Mouse (Mus musculus) c-Kit-negative CD71-positive TER-119-positive erythroid progenitor cells, embryonic 14.5 days (primary cell): Measurements from ENCODE around the gene Pogk.

Experiments used
- DNase-seq: peaks from one replicate; pipeline ENCODE4 v3.0.0-alpha.2; 2013; ENCODE audit warnings: low read depth, low spot score

Gene Pogk

DNA sequence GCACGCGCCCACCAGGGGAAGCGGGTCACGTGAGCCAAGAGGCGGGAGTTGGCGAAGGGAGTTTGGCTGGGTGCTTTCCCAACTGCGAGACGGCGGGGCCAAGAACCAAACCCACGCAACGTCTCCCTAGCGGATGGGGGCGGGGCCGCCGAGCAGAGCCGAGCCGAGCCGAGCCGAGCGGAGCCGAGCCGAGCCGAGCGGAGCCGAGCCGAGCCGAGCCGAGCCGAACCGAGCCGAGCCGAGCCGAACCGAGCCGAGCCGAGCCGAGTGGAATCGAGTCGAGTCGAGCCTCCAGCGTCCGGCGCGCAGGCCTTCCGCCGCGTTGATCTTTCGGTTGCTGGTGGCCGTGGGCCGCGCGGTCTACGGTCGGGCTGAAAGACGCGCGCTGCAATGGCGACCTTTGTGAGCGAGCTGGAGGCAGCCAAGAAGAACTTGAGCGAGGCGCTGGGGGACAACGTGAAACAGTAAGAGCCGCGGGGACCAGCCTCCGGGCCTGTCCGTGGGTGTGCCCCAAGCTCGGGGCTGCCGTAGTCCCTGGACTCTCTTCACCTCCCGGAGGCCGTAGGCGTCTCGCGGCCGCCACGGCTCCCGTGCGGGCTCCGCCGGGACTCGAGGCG, 30.5 kb downstream of the Pogk start, which contains the start of gene Tada1:
TSS of gene Tada1 (plus strand) at position 85 of the 617 bp plus-strand sequence.
- DNase-seq, result peak; percentile 72

DNA sequence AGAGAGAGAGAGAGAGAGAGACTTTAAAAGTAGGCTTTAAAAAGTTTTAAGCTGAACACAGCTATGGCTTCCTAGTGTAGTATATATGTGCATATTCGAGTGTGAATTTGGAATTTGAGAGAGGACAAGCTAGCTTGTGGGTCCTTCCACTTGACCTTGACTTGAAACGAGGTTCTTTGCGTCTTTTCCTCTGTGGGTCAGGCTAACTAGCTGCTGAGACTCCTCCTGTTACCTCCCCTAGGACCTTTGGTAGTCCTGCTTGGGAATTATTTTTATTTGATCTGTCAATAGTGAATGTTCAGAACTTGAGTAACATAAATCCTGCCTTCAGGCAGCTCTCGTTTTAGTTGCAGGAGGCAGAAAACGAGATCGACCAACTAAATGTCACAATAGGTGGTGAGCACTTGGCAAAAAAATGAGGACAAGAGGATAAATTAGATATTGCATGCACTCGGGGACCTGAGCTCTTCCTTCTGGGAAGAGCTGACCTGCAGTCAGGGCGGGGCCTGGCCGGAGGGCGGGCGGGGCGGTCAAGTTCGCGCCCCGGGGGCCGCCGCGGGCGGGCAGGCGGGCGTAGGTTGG, 31.1 kb downstream of the Pogk start:
- no peak for DNase-seq

GRCm38 (mm10) chr1:166377171-166377570, 32.5 kb downstream of the Pogk start:
- DNase-seq, result no peak

DNA sequence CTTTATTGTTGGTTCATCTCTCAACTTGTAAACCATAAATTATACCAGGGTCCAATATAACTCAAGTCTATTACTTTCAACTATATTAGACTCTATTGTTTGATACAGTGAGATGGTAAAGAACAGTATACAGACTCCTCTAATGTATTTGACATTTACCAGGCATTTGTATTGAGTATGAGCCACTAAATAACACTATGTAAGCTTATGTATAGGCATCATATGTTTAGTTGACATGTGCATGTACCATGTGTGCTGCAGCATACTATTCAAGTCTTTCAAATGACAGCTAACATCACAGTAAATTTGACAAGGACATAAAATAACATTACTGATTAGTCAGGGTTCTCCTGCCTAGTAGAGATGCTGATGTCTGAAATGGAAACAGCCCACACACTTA, 46.5 kb downstream of the Pogk start:
- DNase-seq, result no peak

DNA sequence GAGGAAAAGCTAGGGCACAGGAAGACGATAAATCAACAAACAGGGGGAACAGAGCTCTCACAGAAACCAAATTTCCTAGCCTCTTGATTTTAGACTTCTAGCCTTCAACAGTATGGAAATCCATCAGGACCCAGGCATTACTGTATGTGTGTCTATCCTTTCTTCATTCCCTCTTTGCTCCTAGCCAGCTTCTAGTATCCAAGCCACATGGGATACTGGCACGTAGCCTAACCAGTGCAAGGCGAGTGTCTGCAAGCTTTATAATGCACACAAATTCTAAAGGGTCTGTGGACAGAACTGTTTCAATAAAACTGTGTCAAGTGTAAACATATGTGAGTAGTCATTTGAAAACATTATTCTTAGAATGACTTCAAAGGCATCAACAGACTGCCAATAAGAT, 47.0 kb downstream of the Pogk start:
- no peak for DNase-seq

DNA sequence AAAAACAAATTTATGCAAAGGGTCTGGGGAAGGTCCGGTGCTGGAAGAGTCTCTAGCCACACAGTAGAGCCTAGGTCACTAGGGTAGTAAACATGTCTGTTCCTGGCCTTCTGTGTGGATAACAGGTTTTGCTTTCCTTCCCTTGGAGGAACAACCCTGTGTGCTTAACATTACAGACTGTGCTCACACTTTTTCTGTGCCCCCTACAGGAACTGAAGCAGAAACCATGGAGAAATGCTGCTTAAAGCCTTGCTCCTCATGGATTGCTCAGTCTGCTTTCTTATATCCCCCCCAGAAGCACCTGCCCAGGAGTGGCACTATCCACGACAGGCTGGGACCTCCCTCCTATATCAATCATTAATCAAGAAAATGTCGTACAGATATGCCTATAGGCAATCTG, 47.8 kb downstream of the Pogk start:
- no peak for DNase-seq

DNA sequence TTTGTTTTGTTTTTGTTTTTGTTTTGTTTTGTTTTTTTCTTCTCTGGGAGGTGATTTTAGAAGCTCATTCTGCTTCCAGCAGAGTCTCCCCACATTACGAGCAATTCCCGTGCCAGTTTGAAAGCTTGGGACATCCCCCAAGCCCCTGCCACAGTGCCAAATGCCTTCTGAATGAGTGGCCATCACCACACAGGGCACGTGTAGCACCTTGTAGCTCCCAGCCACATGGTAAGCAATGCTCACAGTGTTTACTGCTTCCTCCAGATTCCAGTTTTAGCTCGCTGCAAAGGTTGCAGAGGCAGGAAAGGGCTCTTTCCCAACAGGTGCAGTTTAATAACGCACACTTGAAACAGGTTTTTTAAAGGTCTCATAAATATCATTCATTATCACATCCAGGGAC, 48.8 kb downstream of the Pogk start:
- no peak for DNase-seq

DNA sequence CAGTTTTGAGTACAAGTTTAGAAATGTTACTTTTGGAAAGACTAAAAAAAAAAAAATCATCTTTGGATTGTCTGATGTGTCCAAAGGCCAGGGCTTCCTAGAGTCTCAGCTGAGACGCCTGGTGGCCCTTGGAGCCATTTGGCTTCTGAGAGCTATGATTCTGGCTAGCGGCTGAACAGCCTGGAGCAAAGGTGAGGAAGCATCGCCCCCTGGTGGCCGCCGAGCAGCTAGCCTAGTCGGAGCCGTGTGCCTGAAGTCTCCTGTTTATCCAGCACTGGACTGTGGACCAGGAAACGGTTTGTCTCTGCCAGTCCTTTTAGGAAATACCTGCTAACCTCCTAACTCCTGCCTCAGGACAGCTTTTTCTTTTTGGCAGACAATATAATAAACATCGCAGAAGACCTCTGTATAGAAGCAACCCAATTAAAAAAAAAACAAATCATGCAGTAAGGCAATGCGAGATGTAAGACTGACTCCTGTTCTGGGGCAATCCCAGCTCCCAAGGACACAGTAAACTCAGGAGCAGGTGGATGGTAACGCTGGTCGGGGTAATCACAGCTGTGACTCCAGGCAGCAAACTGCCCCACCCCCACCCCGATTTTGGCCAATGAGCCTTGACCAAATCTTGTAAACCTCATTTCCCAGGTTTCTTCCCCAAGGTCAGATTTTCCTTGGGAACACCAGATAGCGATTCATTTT, 49.4 kb downstream of the Pogk start:
- peak; percentile 3 for DNase-seq

DNA sequence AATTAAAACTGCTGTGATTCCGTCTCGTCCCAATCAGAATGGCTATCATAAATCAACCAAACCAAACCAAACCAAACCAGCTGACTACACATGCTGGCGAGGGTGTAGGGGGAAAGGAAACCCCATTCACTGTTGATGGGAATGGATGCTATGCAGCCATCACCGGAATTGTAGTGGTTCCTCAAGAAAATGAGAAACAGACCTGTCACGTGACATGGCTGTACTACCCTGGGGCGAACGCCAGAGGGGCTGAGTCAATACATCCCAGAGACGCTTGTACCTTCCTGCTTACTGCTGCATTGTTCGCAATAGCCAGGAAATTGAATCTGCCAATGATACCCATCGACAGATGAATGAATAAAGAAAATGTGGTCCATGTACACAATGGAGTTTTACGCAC, 59.9 kb downstream of the Pogk start:
- no peak for DNase-seq

GRCm38 (mm10) chr1:166349341-166349740, 60.3 kb downstream of the Pogk start:
- no peak for DNase-seq

- DNase-seq, result no peak
Observed at GRCm38 (mm10) chr1:166346906-166347305, 62.8 kb downstream of the Pogk start.

GRCm38 (mm10) chr1:166345602-166346001, 64.1 kb downstream of the Pogk start:
- no peak for DNase-seq

- DNase-seq, result no peak
Observed at GRCm38 (mm10) chr1:166344300-166345077, 65.2 kb downstream of the Pogk start.

DNA sequence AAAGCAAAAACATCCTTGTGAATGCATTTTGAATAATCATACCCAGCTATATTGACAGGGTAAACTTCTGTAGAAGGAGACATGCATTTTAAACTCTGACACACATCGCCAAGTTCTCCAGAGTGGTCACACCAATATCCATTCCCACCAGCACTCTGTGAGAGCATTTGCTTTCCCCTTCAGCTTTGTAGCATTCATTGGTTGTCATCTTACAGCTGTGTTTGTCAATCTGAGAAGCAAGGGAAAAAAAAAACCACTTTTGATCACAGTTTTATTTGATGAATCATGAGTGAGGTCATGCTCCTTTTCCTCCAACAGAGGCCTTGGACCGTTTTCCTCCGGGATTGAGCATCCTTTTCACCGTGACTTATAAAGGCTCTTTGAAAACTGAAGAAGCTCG, 66.1 kb downstream of the Pogk start:
- no peak for DNase-seq

DNA sequence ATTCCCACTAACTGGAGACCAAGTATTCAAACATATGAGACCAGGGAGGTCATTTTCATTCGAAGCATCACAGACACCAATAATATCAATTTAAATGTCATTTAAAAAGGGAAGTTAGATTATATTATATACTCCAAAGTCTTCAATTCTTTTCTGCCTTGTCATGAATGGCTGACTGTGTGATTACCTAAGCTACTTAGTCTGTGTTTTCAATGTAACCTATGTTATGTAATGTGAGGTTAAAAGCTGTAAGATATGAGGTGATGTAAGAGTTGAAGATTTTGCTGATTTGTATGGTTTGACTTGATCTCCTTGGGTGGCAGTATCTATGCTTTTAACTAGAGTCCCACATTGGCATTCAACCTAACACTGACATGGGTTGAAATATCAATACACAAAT, 67.1 kb downstream of the Pogk start:
- no peak for DNase-seq

GRCm38 (mm10) chr1:166342060-166342459, 67.6 kb downstream of the Pogk start:
- DNase-seq, result no peak

GRCm38 (mm10) chr1:166339110-166339509, 70.6 kb downstream of the Pogk start:
- no peak for DNase-seq
